Mouse (Mus musculus) cerebellum, adult 8-10 months (tissue): Measurements from ENCODE around the gene Cyp2c54.
"Not testable (repeated sequence)": the region's sequence is repeated elsewhere in the genome, so short reads cannot be mapped to it uniquely, and the experiment has no call there.

Experiments used
- DNase-seq: peaks from one replicate; pipeline ENCODE4 v3.0.0; 2022

Gene Cyp2c54

GRCm38 (mm10) chr19:40073701-40074100 lies at the start of gene Cyp2c54:
Gene Cyp2c54, minus strand, starts transcription at chr19:40073827.
- DNase-seq: no peak

- not testable (repeated sequence) for DNase-seq
Measured at GRCm38 (mm10) chr19:40119624-40120023, 46.0 kb upstream of the Cyp2c54 start.

- DNase-seq: no peak
Measured at GRCm38 (mm10) chr19:40091111-40091510, 17.5 kb upstream of the Cyp2c54 start.

GRCm38 (mm10) chr19:40089421-40089820 lies 15.8 kb upstream of the Cyp2c54 start, which contains the start of gene Cyp2c50:
Gene Cyp2c50, plus strand, starts transcription at chr19:40089688.
- DNase-seq: not testable (repeated sequence)

GRCm38 (mm10) chr19:40088381-40088780 lies 14.8 kb upstream of the Cyp2c54 start:
- DNase-seq: no peak

- not testable (repeated sequence) for DNase-seq
Measured at GRCm38 (mm10) chr19:39992140-39992539, 81.5 kb downstream of the Cyp2c54 start, which contains the start of gene Cyp2c37. Gene Cyp2c37, plus strand, starts transcription at chr19:39992424.

GRCm38 (mm10) chr19:39989471-39989870 lies 84.2 kb downstream of the Cyp2c54 start:
- no peak for DNase-seq
